Mouse (Mus musculus): ENCODE measurements around the gene Wipi1.

- TF ChIP-seq CTCF (IDR thresholded peaks at IDR 0.05; ENCODE audit: low read depth), result no peak
- no peak for TF ChIP-seq EP300 (IDR thresholded peaks at IDR 0.05; ENCODE audit: low read depth)
Observed at GRCm38 (mm10) chr11:109569007-109569618, 42.7 kb downstream of the Wipi1 start.
